Mouse (Mus musculus) testis, adult 2 months (tissue): ENCODE measurements around the gene Gm48551.

Source experiments
- CTCF ChIP-seq: fragments of 200-500 bp; IDR thresholded peaks from 2 replicates; pipeline ENCODE4 v1.5.1; 2012; ENCODE audit warnings: low read depth, mild to moderate bottlenecking, inconsistent platforms, low read length, moderate library complexity; ENCODE audit not compliant: control insufficient read depth, insufficient read depth, insufficient replicate concordance
- POLR2A ChIP-seq: fragments of 200-500 bp; IDR thresholded peaks from 2 replicates; pipeline ENCODE4 v1.6.1; 2012; ENCODE audit warnings: low read depth, mild to moderate bottlenecking, inconsistent platforms, low read length, moderate library complexity; ENCODE audit not compliant: control insufficient read depth

GRCm38 (mm10) chr10:81346453-81347067, 37.7 kb upstream of the Gm48551 start:
- TF ChIP-seq CTCF, result peak; percentile 16; the same call in 1 of the 2 replicates
- TF ChIP-seq POLR2A, result peak; percentile 79; the same call in 1 of the 2 replicates
